Mouse (Mus musculus) thymus, adult 2 months (tissue): ENCODE measurements around the gene Milr1. TPM values are rescaled to one million over a fixed set of nuclear protein-coding genes. Genes with fewer than 3 reads are reported as not detected.

Experiments
- DNase-seq: peaks from one replicate; pipeline ENCODE4 v3.0.0; 2021
- H3K27ac ChIP-seq: fragments of 200-500 bp; 2 replicates; pipeline ENCODE4 v1.5.1; 2012; ENCODE audit warnings: low read length, control low read depth; ENCODE audit not compliant: control insufficient read depth, insufficient read depth
- H3K27me3 ChIP-seq: fragments of 200-500 bp; 2 replicates; pipeline ENCODE4 v1.6.1; 2012; ENCODE audit warnings: mild to moderate bottlenecking, low read length, moderate library complexity, mixed read lengths; ENCODE audit not compliant: control insufficient read depth, insufficient read depth
- H3K36me3 ChIP-seq: fragments of 200-500 bp; 2 replicates; pipeline ENCODE4 v1.6.1; 2012; ENCODE audit warnings: mild to moderate bottlenecking, low read length, moderate library complexity; ENCODE audit not compliant: control insufficient read depth, insufficient read depth
- H3K4me1 ChIP-seq: fragments of 200-500 bp; replicated peaks from 2 replicates; pipeline ENCODE4 v1.6.1; 2012; ENCODE audit warnings: low read length; ENCODE audit not compliant: control insufficient read depth, insufficient read depth
- H3K4me3 ChIP-seq: fragments of 200-500 bp; 2 replicates; pipeline ENCODE4 v1.5.1; 2012; ENCODE audit warnings: mild to moderate bottlenecking, low read length, control low read depth, moderate library complexity; ENCODE audit not compliant: control insufficient read depth, insufficient read depth
- CTCF ChIP-seq: fragments of 200-500 bp; IDR thresholded peaks from 2 replicates; pipeline ENCODE4 v1.5.1; 2012; ENCODE audit warnings: mild to moderate bottlenecking, control low read depth, low read length, moderate library complexity, borderline replicate concordance; ENCODE audit not compliant: control insufficient read depth, poor library complexity, insufficient read depth; ENCODE audit errors: extremely low read depth
- POLR2A ChIP-seq: fragments of 200-500 bp; IDR thresholded peaks from 2 replicates; pipeline ENCODE4 v1.6.1; 2012; ENCODE audit warnings: mild to moderate bottlenecking, low read length, control low read depth, moderate library complexity; ENCODE audit not compliant: control insufficient read depth, poor library complexity, insufficient read depth; ENCODE audit errors: extremely low read depth
- WGBS: fragments of 180-500 bp; shearing (Covaris S2); methylation state at CpG from one replicate; pipeline ENCODE4 v1.1.7; 2018; 5-methylcytosine and 5-hydroxymethylcytosine counted together
- polyA plus RNA-seq: library from polyadenylated mRNA; depleted of rRNA; stranded (reverse); fragments of >200 nt; gene quantifications from 2 replicates; pipeline ENCODE4 v1.2.3, GENCODE M21; 2012

Milr1 gene
- polyA plus RNA-seq, 1 experiment, result 3.6 TPM

DNA sequence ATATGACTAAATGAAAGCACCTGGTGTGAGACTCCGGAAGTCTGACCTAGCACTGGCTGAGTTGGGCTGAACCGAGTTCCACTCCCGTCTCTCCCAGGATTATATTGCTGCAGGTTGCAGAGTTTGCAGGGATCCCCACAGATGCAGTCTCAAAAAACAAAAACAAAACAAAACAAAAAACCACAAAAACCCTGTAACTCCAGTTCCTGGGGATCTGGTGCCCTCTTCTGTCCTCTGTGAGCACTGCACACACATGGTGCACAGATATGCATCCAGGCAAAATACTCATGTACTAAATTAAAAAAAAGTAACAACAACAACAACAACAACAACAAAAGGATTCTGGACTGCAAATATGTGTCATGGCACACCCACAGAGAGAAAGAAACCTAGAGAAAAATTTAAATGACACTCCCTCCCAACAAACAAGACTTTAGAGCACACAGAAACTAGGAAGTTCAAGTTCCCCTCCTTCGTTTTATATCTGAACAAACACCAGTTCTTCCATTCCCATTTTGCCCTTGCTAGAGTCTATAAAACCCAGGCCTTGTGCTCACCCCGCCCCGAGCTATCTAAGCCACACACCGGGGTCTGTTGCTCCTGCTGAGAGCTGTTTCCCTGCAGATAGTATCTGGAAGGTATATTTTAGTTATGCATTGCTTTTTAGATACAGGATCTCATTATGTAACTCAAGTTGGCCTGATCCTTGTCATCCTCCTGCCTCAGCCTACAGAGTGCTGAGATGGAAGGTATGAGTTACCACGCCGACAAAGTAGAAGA is 19.4 kb downstream of the Milr1 start:
- peak; percentile 61 for DNase-seq
- 95% methylated on average over 9 of the region's 9 CpGs for WGBS
- no peaks in the 10 kb centered on the region for H3K4me1 ChIP-seq
- H3K27me3 ChIP-seq, result no peaks in the 10 kb centered on the region
- TF ChIP-seq POLR2A (no peak), CTCF (no peak)
- no peak overlapping the region for H3K27ac ChIP-seq
- H3K4me3 ChIP-seq, result no peak overlapping the region
- H3K36me3 ChIP-seq, result peaks cover 67% of the 10 kb centered on the region

DNA sequence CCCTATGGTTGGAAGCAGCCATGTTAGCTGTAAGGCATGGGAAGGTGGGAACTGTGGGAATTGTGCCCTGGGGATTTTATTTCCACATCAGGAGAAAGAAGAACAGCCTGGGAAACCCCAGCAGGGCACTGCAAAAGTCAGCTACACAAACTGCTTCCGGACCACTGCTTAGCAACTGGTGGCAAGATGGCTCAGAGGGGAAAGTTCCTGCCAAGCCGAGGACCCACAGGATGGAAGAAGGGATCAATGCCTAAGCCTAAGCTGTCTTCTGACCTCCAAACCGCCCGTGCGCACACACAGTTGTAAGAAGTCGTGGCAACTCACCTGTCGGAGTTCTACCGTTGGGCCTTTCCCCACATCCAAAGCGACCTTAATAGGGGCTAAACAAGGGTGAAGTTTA is 22.0 kb downstream of the Milr1 start:
- Histone ChIP-seq H3K4me3 (no peak overlapping the region), H3K36me3 (peaks cover 61% of the 10 kb centered on the region), H3K27ac (no peak overlapping the region), H3K4me1 (no peaks in the 10 kb centered on the region), H3K27me3 (no peaks in the 10 kb centered on the region)
- WGBS, result 97% methylated on average over 9 of the region's 9 CpGs
- no peak for DNase-seq
- TF ChIP-seq POLR2A (no peak), CTCF (no peak)

DNA sequence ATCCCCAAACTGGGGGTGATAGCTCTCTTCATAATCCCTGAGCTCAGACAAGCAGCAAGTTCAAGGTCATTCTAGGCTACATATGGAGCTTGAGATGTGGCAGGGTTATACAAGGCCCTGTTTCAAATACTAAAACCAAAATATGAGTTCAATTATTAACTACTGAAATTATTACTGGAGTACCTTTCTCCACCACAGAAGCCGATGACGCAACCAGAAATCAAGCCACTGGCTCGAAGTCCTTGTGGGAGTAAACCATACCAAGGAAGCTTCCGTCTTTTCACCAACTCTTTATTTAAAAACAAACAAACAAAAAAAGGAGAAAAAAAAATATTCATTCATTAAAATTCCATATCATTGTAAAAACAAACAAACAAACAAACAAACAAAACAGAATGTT is 25.9 kb downstream of the Milr1 start:
- TF ChIP-seq POLR2A, result no peak
- TF ChIP-seq CTCF, result no peak
- WGBS, result 97% methylated on average over 4 of the region's 4 CpGs
- Histone ChIP-seq H3K27me3 (no peaks in the 10 kb centered on the region), H3K4me3 (no peak overlapping the region), H3K27ac (no peak overlapping the region), H3K4me1 (no peaks in the 10 kb centered on the region), H3K36me3 (peaks cover 58% of the 10 kb centered on the region)
- no peak for DNase-seq

DNA sequence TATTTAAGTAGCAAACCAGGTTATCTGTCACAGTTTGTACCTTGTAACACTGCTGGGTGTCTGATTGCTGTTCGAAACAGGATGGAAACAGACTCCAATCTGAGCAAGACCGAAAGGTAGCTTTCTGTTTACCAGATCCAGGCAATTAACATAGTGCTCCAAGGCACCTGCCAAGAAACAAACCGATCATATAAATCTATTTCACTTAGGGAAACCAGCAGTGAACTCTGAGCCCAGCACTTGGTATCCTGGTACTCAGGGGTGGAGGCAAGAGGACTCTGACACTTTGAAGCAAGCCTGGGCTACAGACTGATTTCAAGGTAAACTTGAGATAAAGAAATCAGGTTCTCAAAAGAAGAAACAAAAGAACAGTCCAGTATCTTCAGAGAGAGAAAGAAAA is 26.4 kb downstream of the Milr1 start:
- Histone ChIP-seq H3K4me1 (no peaks in the 10 kb centered on the region), H3K36me3 (peaks cover 59% of the 10 kb centered on the region), H3K27me3 (no peaks in the 10 kb centered on the region), H3K4me3 (no peak overlapping the region), H3K27ac (no peak overlapping the region)
- TF ChIP-seq POLR2A (no peak), CTCF (no peak)
- DNase-seq, result no peak
- 86% methylated on average over 3 of the region's 3 CpGs for WGBS

DNA sequence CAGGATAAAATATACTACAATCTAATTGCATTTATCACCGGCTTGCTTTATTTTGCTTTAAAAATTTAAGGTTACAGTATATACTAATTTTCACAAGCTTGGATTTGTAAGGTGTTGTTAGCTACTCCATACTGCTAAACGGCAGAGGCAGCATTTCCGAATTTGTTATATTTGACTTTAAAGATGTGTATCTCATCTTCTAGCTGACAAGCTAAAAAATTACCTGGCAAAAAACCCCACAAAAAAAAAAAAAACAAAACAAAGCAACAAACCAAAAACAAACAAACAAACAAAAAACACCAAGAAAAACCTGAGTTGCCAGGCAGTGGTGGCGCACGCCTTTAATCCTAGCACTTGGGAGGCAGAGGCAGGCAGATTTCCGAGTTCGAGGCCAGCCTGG is 27.1 kb downstream of the Milr1 start:
- DNase-seq, result no peak
- TF ChIP-seq CTCF (no peak), POLR2A (no peak)
- Histone ChIP-seq H3K36me3 (peaks cover 60% of the 10 kb centered on the region), H3K4me3 (no peak overlapping the region), H3K27ac (no peak overlapping the region), H3K4me1 (no peaks in the 10 kb centered on the region), H3K27me3 (no peaks in the 10 kb centered on the region)
- WGBS, result 85% methylated on average over 7 of the region's 7 CpGs

DNA sequence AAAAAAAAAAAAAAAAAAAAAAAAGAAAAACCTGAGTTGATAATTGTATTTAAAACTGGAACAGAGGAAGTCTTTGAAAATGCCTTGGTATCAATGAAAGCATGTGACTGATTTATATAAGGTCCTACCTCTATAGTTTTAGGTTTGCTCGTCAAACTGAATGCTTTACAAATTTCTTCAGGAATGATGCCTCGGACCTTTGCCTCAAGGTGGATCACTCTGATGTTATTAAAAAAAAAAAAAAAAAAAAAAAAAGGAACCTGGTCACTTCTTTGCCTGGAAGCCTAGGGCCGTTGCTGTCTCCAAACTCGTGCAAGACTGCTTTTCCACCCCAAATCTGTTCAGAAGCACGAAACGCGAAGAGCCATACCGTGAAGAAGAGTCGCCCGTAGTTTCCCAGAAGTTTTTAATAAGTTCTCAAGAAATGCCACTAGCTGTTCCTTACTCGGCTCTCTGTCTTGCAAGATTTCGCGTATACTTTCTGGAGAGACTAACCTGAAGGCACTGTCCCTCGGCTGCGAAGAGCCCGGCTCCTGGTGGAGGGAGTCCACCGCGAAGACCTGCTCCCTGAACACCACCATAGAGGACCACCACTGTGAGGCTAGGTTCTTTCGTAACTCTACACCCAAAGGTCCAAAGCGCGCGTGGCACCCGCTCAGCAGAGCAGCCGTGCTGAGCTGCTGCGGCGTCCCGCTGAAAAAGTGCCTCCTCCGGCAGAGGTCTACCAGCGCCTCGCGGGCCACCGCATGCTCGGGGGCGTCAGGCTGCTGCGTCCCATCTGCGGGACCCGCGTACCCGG is 27.8 kb downstream of the Milr1 start:
- WGBS, result under 1% methylated on average over 39 of the region's 39 CpGs
- Histone ChIP-seq H3K27ac (peak overlapping the region; percentile 74), H3K27me3 (no peaks in the 10 kb centered on the region), H3K4me1 (no peaks in the 10 kb centered on the region), H3K4me3 (peak overlapping the region; percentile 73), H3K36me3 (peaks cover 61% of the 10 kb centered on the region)
- DNase-seq, result no peak
- TF ChIP-seq CTCF, result no peak
- TF ChIP-seq POLR2A, result no peak
